Mouse (Mus musculus) embryo, embryonic 11 days (tissue): ENCODE results near the gene Cog6.

ENCODE experiments used
- DNase-seq: peaks from one replicate; pipeline ENCODE4 v3.0.0-alpha.2; 2015

Cog6 gene

GRCm38 (mm10) chr3:53031586-53031985 lies 14.5 kb upstream of the Cog6 start:
- DNase-seq, result no peak

- DNase-seq, result peak; percentile 78
Observed at GRCm38 (mm10) chr3:53029046-53029445, 12.0 kb upstream of the Cog6 start.

DNA sequence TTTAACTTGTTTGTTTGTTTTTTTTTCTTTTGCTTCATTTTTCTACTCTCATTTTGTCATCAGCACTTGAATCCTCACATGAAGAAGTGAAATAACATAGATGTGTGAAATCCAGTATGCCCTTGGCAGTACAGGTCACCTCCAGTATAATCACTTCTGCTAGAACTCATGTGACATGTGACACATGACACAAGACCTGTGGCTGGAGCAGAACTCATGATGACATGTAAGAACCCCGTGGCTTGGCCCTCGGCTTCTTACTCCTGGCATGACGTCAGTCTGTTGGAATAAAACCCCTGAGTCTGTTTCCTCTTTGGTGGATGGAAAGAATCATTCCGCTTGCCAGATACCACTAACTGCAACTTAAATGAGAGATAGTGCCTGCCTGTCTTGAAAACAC lies 10.3 kb upstream of the Cog6 start:
- no peak for DNase-seq

DNA sequence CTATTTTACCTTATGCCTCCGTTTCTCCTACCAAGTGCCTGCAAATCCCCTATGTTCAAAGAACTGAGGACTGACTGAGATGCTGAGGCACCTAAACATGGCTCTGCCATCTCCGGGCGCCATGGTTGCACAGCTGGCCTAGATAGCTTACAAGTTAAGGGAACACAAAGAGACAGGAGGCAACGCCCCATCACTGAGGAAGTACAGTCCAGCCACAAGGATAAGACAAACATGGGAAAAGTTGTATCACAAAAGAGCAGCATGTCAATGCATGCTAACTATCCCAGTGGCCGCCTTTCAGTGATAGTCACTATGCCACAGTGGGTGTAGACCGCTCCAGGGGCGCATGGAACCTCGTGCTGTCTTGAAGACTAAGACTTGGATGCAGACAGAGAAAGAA lies 9.6 kb downstream of the Cog6 start:
- no peak for DNase-seq

DNA sequence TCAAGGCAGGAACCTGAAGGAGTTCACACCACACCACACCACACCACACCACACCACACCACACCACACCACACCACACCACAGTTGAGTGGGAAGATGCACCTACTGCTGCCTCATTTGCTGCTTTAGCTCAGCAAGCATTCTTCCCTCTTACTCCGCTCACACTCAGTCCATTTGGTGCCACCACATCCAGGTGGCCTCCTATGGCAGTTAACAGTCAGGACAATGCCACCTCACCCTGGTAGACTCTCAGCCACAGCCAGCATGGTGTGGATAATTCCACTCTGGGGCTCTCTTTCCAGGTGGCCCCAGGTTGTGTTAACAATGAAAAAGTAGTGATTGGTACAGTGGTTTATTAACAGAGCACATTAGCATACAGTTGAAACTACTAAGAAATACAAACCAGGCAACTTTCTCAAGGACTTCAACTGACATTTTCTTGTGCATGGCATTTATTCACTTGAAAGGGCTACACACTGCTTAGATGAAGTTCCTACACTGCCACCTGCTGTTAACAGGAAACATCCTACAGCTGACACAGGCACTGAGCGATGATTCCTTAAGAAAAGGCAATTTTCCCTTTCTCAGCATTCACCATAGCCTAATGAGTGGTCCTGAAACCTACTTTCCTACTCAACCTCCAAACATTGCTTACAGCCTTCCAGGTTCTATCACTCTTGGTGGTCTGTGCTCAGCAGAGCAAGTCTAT lies 12.5 kb downstream of the Cog6 start:
- peak; percentile 76 for DNase-seq

DNA sequence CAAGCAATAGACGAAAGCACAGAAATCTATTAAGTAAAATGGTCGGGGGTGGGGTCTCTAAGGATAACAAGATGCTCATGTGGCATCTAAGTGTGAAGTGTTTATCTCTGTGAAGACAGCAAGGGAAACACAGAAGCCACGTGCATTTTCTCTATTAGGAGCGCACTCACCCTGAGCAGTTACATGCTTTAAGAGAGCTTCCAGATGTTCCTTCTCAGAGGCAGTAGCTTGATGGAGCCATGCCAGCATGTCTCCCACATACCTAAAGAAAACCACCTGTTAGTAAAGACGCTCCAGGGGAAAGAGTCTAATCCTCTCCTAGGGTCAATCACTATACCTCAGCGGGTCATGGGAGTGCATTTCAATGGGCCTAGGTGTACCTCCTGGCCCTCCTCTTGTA lies 15.0 kb downstream of the Cog6 start:
- no peak for DNase-seq

DNA sequence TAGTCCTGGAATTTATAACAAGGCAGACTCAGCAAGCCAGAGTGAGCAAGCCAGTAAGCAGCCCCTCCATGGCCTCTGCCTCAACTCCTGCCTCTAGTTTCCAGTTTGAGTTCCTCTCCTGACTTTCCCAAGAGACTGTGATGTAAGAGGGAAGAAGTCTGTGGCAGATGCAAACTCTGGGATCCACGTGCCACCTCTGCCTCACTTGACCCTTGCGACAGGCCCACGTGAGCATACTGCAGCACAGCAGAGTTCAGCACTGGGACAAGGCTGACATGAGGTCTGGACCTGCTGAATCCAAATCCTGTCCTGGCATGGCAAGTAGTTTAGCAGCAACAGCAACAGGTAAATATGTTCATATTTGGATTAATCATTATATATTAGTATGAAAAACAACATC lies 17.0 kb downstream of the Cog6 start:
- DNase-seq, result no peak

- DNase-seq, result peak; percentile 14
Observed at GRCm38 (mm10) chr3:52999016-52999744, 17.9 kb downstream of the Cog6 start.

- DNase-seq, result no peak
Observed at GRCm38 (mm10) chr3:52997381-52997780, 19.7 kb downstream of the Cog6 start.

DNA sequence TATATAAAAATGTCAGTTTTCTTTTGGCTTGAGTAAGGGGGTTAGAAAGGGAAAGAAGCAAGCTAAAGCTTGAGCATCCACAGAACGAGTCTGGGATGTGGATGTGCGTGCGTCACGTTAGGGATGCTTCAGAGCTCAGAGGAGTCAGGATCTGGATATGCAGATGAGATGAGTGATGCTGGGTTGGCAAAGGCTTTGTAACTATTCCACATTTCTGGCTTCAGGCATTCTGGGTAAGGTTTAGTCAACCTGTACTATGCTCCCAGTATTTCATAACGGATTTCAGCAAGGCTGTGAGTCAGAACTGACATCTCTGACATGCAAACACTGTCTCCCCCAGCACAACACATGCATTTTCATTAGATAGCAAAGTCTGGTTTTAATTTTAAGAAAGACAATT lies 20.4 kb downstream of the Cog6 start:
- DNase-seq, result no peak

DNA sequence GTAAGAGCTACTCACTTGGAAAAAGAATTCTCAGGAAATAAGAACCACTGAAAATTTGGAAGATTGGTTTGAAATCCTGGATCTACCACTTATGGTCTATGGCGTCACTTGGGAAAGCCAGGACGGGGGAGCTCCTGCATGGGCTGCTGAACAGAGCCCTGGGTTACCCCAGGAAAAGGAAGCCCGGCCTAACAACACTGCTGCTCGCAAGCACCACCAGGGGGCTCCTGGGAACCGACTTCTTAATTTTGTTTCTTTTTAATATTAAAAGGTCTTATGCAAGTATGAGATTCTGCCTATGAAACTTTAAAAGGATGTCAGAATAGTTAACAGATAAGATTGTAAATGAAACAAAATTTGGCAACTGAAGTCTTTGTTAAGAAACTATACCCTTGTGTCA lies 22.4 kb downstream of the Cog6 start:
- DNase-seq, result peak; percentile 26

GRCm38 (mm10) chr3:52993296-52993695 lies 23.7 kb downstream of the Cog6 start:
- DNase-seq, result no peak

- DNase-seq, result no peak
Observed at GRCm38 (mm10) chr3:52990041-52990737, 26.8 kb downstream of the Cog6 start.

- peak; percentile 25 for DNase-seq
Observed at GRCm38 (mm10) chr3:52985508-52985941, 31.5 kb downstream of the Cog6 start.

GRCm38 (mm10) chr3:52983772-52984171 lies 33.3 kb downstream of the Cog6 start:
- DNase-seq, result no peak

DNA sequence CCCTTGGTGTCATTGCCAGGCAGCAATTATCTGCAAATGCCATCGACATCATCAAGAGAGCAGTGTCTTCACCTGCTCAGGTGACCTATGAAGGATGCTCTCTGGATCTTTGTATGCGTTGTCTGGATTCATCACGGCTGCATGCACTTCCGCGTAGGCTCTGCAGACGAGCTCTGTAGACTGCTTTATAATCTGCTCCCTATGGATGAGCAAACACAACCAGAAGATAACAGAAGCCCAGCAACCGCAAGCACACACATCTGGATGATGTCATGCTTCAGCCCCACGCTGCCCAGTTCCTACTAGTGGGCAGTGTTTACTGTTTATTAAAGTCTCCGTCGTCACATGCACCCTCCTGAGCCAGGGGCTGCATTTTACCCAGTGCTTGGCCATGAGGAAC lies 34.0 kb downstream of the Cog6 start:
- DNase-seq, result no peak

GRCm38 (mm10) chr3:52974674-52975556 lies 42.1 kb downstream of the Cog6 start:
- peak; percentile 84 for DNase-seq

GRCm38 (mm10) chr3:52972916-52973315 lies 44.1 kb downstream of the Cog6 start:
- no peak for DNase-seq

GRCm38 (mm10) chr3:52967046-52967445 lies 50.0 kb downstream of the Cog6 start:
- no peak for DNase-seq

- DNase-seq, result no peak
Observed at GRCm38 (mm10) chr3:52964206-52964605, 52.8 kb downstream of the Cog6 start.

GRCm38 (mm10) chr3:52963441-52963840 lies 53.6 kb downstream of the Cog6 start:
- DNase-seq, result no peak

GRCm38 (mm10) chr3:52962391-52962790 lies 54.6 kb downstream of the Cog6 start:
- DNase-seq, result no peak

DNA sequence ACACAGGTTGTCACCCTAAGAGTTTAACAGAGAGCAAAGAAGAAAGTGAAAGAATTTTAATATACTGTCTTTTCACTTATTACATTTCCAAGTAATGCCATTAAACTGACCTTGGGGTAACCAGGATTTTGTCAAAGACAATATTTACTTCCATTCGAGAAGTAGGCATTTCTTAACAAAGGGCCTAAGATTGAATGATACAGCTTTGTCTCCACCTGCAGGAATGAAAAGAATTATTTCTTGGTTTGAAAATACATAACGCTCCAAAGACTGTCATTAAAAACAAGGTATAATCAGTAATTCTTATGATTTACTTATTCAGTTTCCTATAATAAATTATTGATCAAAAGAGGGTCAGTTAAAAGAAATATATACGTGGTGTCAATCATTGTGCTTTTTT lies 55.4 kb downstream of the Cog6 start:
- DNase-seq, result no peak
